Mouse (Mus musculus): ENCODE results near the gene Ctnna3.
A peak's percentile ranks its signal among the peaks of the same experiment; 100 is the strongest.
"Not testable (repeated sequence)": the region's sequence is repeated elsewhere in the genome, so short reads cannot be mapped to it uniquely, and the experiment has no call there.

Ctnna3 gene

GRCm38 (mm10) chr10:63429785-63430305, at the start of gene Ctnna3:
Ctnna3 (plus strand) TSS chr10:63430098.
- DNase-seq (ENCODE audit: low read depth, low spot score), result peak; percentile 92

GRCm38 (mm10) chr10:63381498-63382280, 48.2 kb upstream of the Ctnna3 start, which contains the start of gene Sirt1:
Sirt1 (minus strand) TSS chr10:63381704.
- peak; percentile 45 for DNase-seq (ENCODE audit: low read depth, low spot score)

- DNase-seq (ENCODE audit: low read depth, low spot score), result peak; percentile 96
Measured at GRCm38 (mm10) chr10:63382372-63383279, 47.3 kb upstream of the Ctnna3 start, which contains the start of gene Dnajc12. Dnajc12 (plus strand) TSS chr10:63382443.

GRCm38 (mm10) chr10:63385897-63386296, 44.0 kb upstream of the Ctnna3 start:
- not testable (repeated sequence) for DNase-seq (ENCODE audit: low read depth, low spot score)

- peak; percentile 79 for DNase-seq (ENCODE audit: low read depth, low spot score)
Measured at GRCm38 (mm10) chr10:63386444-63386843, 43.5 kb upstream of the Ctnna3 start.

GRCm38 (mm10) chr10:63386991-63387390, 42.9 kb upstream of the Ctnna3 start:
- DNase-seq (ENCODE audit: low read depth, low spot score), result no peak

GRCm38 (mm10) chr10:63388948-63389347, 41.0 kb upstream of the Ctnna3 start:
- DNase-seq (ENCODE audit: low read depth, low spot score), result no peak

GRCm38 (mm10) chr10:63396963-63397362, 32.9 kb upstream of the Ctnna3 start:
- no peak for DNase-seq (ENCODE audit: low read depth, low spot score)

- DNase-seq (ENCODE audit: low read depth, low spot score), result no peak
Measured at GRCm38 (mm10) chr10:63402731-63403504, 27.0 kb upstream of the Ctnna3 start.

GRCm38 (mm10) chr10:63403636-63404035, 26.3 kb upstream of the Ctnna3 start:
- no peak for DNase-seq (ENCODE audit: low read depth, low spot score)

GRCm38 (mm10) chr10:63410162-63410956, 19.5 kb upstream of the Ctnna3 start:
- no peak for DNase-seq (ENCODE audit: low read depth, low spot score)

GRCm38 (mm10) chr10:63411674-63412073, 18.2 kb upstream of the Ctnna3 start:
- DNase-seq (ENCODE audit: low read depth, low spot score), result not testable (repeated sequence)

- DNase-seq (ENCODE audit: low read depth, low spot score), result no peak
Measured at GRCm38 (mm10) chr10:63412756-63413155, 17.1 kb upstream of the Ctnna3 start.

GRCm38 (mm10) chr10:63415287-63415686, 14.6 kb upstream of the Ctnna3 start:
- no peak for DNase-seq (ENCODE audit: low read depth, low spot score)

- no peak for DNase-seq (ENCODE audit: low read depth, low spot score)
Measured at GRCm38 (mm10) chr10:63415850-63416249, 14.0 kb upstream of the Ctnna3 start.

- no peak for DNase-seq (ENCODE audit: low read depth, low spot score)
Measured at GRCm38 (mm10) chr10:63417061-63417460, 12.8 kb upstream of the Ctnna3 start.

GRCm38 (mm10) chr10:63421739-63422735, 7.9 kb upstream of the Ctnna3 start, which contains the start of gene Gm7075:
Gm7075 (minus strand) TSS chr10:63421789.
- no peak for DNase-seq (ENCODE audit: low read depth, low spot score)

- no peak for DNase-seq (ENCODE audit: low read depth, low spot score)
Measured at GRCm38 (mm10) chr10:63422736-63422992, 7.2 kb upstream of the Ctnna3 start.

Data from retina, adult 2 months (tissue).